Mouse (Mus musculus) lung, embryonic 16.5 days (tissue): ENCODE measurements around the gene Nrd1. TPM values are rescaled to one million over a fixed set of nuclear protein-coding genes. Genes with fewer than 3 reads are reported as not detected.

Source experiments
- microRNA counts: library from miRNA; unstranded; fragments of <30 nt; microRNA quantifications from one replicate; lab custom pipeline; 2016
- microRNA-seq: library from miRNA; unstranded; fragments of <30 nt; microRNA quantifications from one replicate; pipeline ENCODE4, GENCODE M21; 2016
- polyA plus RNA-seq: library from polyadenylated mRNA; unstranded; fragments of >200 nt; fragmentation: Nextera tagmentation; extraction: Ambion mirVana; gene quantifications from 2 replicates; pipeline ENCODE4 v1.2.1, GENCODE M21; 2015

Gene Nrd1
- polyA plus RNA-seq, 1 experiment from 2014 or later: 57.4 TPM

MicroRNAs encoded within 50 kb of the gene (microRNA counts, 519-probe panel; counts per million panel counts)
- 1,164 counts per million, percentile 11 among the panel's probes with 10 or more counts for microRNA mmu-miR-761 (lab: Ali Mortazavi, UCI)

Small RNA genes within 50 kb of the gene (microRNA-seq; reads per million reads assigned to microRNA genes)
- not detected for gene Mir761

Other genes starting within 250 kb of the Nrd1 start
- 3.8 and 4.0 TPM in 2 replicates for gene Zfyve9, start 219.9 kb upstream of the Nrd1 start, polyA plus RNA-seq
- gene Btf3l4, start 167.0 kb upstream of the Nrd1 start, polyA plus RNA-seq: 132 and 147 TPM in 2 replicates
- 128 and 134 TPM in 2 replicates for gene Txndc12, start 166.1 kb upstream of the Nrd1 start, polyA plus RNA-seq
- 43.3 and 48.2 TPM in 2 replicates for gene Kti12, start 152.9 kb upstream of the Nrd1 start, polyA plus RNA-seq
- gene A730015C16Rik, start 152.0 kb upstream of the Nrd1 start, polyA plus RNA-seq: 1.5 and 1.6 TPM in 2 replicates
- gene Rab3b, start 121.6 kb upstream of the Nrd1 start, polyA plus RNA-seq: 6.5 and 8.4 TPM in 2 replicates
- 76.0 and 80.0 TPM in 2 replicates for gene Osbpl9, start 201.6 kb downstream of the Nrd1 start, polyA plus RNA-seq
- gene Calr4, start 233.8 kb downstream of the Nrd1 start, polyA plus RNA-seq: 0.13 and 0.18 TPM in 2 replicates